Mouse (Mus musculus): ENCODE data around the gene Ttc34. TPM values are rescaled to one million over a fixed set of nuclear protein-coding genes. Genes with fewer than 3 reads are reported as not detected.

Gene Ttc34
- total RNA-seq (2017): not detected in 2 replicates

GRCm38 (mm10) chr4:154837170-154837569, at the start of gene Ttc34:
Ttc34 (plus strand) TSS chr4:154837459.
- ATAC-seq (ENCODE audit: extremely low read depth, insufficient number of reproducible peaks, low FRiP score, poor library complexity, severe bottlenecking): peak; percentile 46; the same call in 1 of the 2 replicates

- ATAC-seq (ENCODE audit: extremely low read depth, insufficient number of reproducible peaks, low FRiP score, poor library complexity, severe bottlenecking): no peak
Observed at GRCm38 (mm10) chr4:154787960-154788702, 49.1 kb upstream of the Ttc34 start.

DNA sequence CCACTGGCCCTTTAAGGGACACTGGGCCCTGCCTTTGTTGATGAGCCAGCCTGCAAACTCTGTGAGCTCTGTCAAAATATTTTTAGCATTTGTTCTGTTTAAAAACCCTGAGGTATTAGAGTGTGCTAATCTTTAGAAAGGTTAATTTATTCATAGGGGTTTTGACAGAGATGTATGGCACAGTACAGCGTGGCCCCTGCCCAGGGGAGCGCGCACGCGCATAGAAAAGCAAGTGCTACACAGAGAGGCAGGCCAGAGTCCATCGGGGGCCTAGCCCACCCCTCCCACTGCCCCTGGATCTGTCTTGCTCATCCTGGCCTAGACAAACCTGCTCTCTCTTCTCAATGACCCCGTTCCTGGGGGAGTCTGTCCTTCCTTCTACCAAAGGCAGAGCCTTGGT, 45.4 kb upstream of the Ttc34 start:
- ATAC-seq (ENCODE audit: extremely low read depth, insufficient number of reproducible peaks, low FRiP score, poor library complexity, severe bottlenecking): no peak

GRCm38 (mm10) chr4:154793499-154793898, 43.8 kb upstream of the Ttc34 start:
- ATAC-seq (ENCODE audit: extremely low read depth, insufficient number of reproducible peaks, low FRiP score, poor library complexity, severe bottlenecking): no peak

DNA sequence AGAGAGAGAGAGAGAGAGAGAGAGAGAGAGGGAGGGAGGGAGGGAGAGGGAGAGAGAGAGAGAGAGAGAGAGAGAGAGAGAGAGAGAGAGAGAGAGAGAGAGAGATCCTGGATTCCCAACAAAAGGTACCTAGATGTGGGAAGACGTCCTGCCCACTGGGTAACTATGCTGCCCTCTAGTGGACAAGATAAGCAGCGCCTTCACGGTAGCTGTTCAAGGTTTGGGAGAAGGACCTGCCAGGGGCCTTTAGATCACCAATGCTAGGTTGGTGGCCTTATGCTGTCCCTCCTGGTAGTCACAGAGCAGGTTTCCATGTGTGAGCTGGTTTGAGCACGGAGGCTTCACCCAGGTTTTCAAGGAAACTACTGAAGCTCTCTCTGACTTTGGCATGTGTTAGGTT, 39.4 kb upstream of the Ttc34 start:
- ATAC-seq (ENCODE audit: extremely low read depth, insufficient number of reproducible peaks, low FRiP score, poor library complexity, severe bottlenecking): no peak

- ATAC-seq (ENCODE audit: extremely low read depth, insufficient number of reproducible peaks, low FRiP score, poor library complexity, severe bottlenecking): no peak
Observed at GRCm38 (mm10) chr4:154800543-154800942, 36.7 kb upstream of the Ttc34 start.

DNA sequence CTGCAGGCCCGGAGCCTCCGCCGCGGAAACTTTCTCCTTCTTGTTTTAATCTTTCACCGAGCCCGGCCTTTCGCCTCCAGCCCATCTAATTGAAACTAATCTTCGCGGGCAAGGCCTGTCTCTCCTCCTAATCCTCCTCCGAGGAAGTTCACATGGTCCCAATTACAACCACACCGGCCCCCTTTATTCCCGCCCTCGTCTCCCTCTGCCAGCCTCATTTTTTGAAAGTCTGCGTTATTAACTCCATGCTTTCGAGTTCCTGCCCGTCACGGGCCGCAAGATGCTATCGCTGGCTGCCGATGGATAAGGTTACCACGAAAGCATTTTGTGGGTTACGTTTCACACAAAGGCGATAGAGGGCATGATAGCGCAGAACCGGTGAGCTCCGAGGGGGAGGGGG, 35.0 kb upstream of the Ttc34 start:
- ATAC-seq (ENCODE audit: extremely low read depth, insufficient number of reproducible peaks, low FRiP score, poor library complexity, severe bottlenecking): no peak

GRCm38 (mm10) chr4:154825662-154826061, 11.6 kb upstream of the Ttc34 start:
- ATAC-seq (ENCODE audit: extremely low read depth, insufficient number of reproducible peaks, low FRiP score, poor library complexity, severe bottlenecking): peak; percentile 24

- no peak for ATAC-seq (ENCODE audit: extremely low read depth, insufficient number of reproducible peaks, low FRiP score, poor library complexity, severe bottlenecking)
Observed at GRCm38 (mm10) chr4:154826224-154826623, 11.0 kb upstream of the Ttc34 start.

GRCm38 (mm10) chr4:154827181-154827580, 10.1 kb upstream of the Ttc34 start:
- no peak for ATAC-seq (ENCODE audit: extremely low read depth, insufficient number of reproducible peaks, low FRiP score, poor library complexity, severe bottlenecking)

DNA sequence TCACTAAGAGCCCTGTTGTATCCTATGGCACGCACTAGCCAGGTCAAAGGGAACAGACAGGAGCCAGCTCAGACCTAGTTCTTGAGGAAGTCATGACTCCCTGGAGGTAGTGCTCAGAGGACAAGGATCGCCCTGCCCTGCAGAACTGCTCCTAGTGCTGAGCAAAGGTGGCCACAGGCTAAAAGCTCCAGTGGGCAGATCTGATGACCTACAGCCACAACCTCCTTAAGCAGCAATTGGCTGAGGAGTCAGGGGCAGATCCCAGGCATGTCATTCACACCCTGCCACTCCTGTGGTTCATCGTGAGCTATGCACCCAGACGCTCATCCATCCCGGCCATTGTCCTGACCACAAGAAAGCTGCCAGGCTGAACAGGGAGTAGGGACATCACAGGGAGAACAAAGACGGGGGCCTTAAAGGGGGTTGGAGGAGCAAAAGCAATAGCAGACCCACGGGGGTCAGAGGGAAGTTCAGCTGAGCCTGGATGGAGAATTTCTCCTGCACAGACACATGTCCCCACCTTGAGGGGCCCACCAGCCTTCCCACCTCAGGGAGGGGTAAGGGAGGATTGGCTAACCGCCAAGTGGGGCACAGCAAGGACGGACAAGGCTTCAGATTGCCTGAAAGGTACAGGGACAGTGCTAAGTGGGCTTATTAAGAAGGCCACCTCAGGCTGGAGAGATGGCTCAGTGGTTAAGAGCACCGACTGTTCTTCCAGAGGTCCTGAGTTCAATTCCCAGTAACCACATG, 9.2 kb upstream of the Ttc34 start:
- no peak for ATAC-seq (ENCODE audit: extremely low read depth, insufficient number of reproducible peaks, low FRiP score, poor library complexity, severe bottlenecking)

DNA sequence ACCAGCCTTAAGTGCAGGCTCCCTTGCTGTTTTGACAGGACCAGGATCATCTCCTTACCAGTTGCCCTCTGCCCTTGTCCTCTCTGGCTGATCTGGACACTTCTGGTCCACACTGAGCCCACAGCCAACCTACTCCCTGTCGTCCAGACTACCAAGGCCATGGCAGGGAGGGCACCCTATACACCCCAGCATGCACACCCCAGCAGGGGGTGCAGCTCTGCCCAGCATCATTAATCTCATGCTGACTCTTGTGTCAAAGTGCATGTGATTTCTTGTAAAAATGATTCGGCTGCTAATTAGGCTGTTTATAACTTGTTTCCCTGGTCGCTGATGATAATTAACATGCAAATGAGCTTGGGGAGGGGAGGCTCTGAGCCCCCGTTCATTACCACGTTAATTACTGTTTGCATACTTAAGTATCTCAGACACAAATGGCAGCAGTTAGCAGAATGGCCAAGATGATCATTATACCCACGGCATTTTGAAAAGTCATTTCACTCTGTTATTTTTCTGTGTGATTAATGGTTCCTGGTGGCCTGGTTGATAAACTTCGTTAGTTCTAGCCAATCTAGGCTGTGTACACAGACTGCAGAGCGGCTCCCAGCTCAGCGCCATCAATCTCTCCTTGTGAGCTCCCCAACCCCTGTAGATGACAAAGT, 5.2 kb upstream of the Ttc34 start:
- no peak for ATAC-seq (ENCODE audit: extremely low read depth, insufficient number of reproducible peaks, low FRiP score, poor library complexity, severe bottlenecking)

GRCm38 (mm10) chr4:154836183-154836915, 910 bp upstream of the Ttc34 start:
- ATAC-seq (ENCODE audit: extremely low read depth, insufficient number of reproducible peaks, low FRiP score, poor library complexity, severe bottlenecking): no peak

- ATAC-seq (ENCODE audit: extremely low read depth, insufficient number of reproducible peaks, low FRiP score, poor library complexity, severe bottlenecking): no peak
Observed at GRCm38 (mm10) chr4:154838741-154839140, 1.5 kb downstream of the Ttc34 start.

DNA sequence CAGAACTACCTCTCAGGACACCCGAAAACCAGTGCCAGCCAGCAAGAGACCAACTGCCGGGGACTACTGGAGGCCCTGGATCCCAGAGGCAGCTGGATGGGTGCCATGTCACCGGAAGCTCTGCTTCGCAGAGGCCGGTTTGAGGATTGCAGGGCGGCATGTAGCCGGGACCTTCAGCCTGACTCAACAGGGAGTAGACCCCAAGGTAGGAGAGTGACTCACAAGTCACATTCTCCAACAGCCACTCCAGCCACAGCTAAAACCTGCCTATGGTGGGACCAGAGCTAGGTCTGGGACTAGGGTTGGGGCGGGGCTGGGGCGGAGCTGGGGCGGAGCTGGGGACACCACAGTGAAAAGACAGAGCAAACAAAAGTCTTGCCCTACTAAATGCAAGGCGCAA, 2.1 kb downstream of the Ttc34 start:
- ATAC-seq (ENCODE audit: extremely low read depth, insufficient number of reproducible peaks, low FRiP score, poor library complexity, severe bottlenecking): no peak

DNA sequence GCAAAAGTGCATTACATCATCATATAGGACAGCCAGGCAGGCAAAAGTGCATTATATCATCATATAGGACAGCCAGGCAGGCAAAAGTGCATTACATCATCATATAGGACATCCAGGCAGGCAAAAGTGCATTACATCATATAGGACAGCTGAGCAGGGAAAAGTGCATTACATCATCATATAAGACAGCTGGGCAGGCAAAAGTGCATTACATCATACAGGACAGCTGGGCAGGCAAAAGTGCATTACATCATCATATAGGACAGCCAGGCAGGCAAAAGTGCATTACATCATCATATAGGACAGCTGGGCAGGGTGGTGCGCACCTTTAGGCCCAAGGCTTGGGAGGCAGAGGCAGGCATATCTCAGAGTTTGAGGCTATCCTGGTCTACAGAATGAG, 15.4 kb downstream of the Ttc34 start:
- ATAC-seq (ENCODE audit: extremely low read depth, insufficient number of reproducible peaks, low FRiP score, poor library complexity, severe bottlenecking): no peak

DNA sequence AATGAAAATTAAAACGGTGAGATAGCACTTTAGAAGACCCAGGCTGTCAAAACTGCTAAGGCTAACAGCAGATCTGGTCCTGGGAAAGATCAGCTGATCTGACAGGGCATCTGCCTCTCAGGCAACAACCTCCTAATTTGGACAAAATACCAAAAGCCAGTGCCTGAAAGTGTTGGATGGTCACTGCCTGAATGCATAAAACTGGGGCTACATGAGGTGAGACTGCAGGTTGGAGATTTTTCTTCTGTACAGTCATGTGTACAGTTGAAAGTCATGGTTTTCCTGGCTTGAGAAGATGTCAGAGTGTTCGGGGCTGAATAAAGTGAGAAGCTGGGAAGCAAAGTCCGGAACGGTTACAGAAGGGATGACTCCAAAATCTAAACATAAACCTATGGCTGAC, 16.6 kb downstream of the Ttc34 start:
- ATAC-seq (ENCODE audit: extremely low read depth, insufficient number of reproducible peaks, low FRiP score, poor library complexity, severe bottlenecking): no peak

GRCm38 (mm10) chr4:154854676-154855345, 17.6 kb downstream of the Ttc34 start:
- ATAC-seq (ENCODE audit: extremely low read depth, insufficient number of reproducible peaks, low FRiP score, poor library complexity, severe bottlenecking): no peak
